In genomic region chr7:134436917-134437316, GRCm38 (mm10) we compare ENCODE assay signal across 22 mouse cellular contexts. TPM values are rescaled to one million over a fixed set of nuclear protein-coding genes. Genes with fewer than 3 reads are reported as not detected.
DNase-seq lines count a peak whose midpoint lies in the region; ATAC-seq lines count a peak whose summit lies in the region.
"Had no signal": no experiment of that assay in that cellular context is flagged by ENCODE, and none has a peak within 500 bp of the region (broad histone marks: within the 10 kb centered on the region; RNA-seq: fewer than 3 reads in every experiment).

No protein-coding gene starts in this region.

- H3K4me2 ChIP-seq in intestine, embryonic 16.5 days (ENCODE audit: low read depth, low read length) = no peak overlapping the region
- H3K4me2 ChIP-seq: embryonic facial prominence, embryonic 13.5 days; embryonic facial prominence, embryonic 15.5 days; forebrain, embryonic 12.5 days had no signal

- peak; percentile 75 for ATAC-seq in intestine, embryonic 16.5 days
- ATAC-seq: forebrain, embryonic 14.5 days; forebrain, embryonic 16.5 days had no signal

- 74% methylated on average over 3 of the region's 3 CpGs for WGBS in intestine, embryonic 16.5 days

- no peaks in the 10 kb centered on the region for H3K27me3 ChIP-seq in intestine, embryonic 16.5 days (replicated peaks; ENCODE audit: control insufficient read depth, insufficient read depth, low read length)
- H3K27me3 ChIP-seq: embryonic facial prominence, embryonic 13.5 days; embryonic facial prominence, embryonic 15.5 days; forebrain, embryonic 12.5 days had no signal

- H3K36me3 ChIP-seq in intestine, embryonic 16.5 days (ENCODE audit: control insufficient read depth, insufficient read depth, low read length) = no peaks in the 10 kb centered on the region
- H3K36me3 ChIP-seq: embryonic facial prominence, embryonic 13.5 days; embryonic facial prominence, embryonic 15.5 days; forebrain, embryonic 10.5 days; forebrain, embryonic 12.5 days had no signal

- no peak overlapping the region for H3K4me3 ChIP-seq in intestine, embryonic 16.5 days (ENCODE audit: low read length)
- H3K4me3 ChIP-seq: embryonic facial prominence, embryonic 13.5 days; embryonic facial prominence, embryonic 15.5 days; erythroblast, embryonic 14.5 days; forebrain, embryonic 10.5 days; forebrain, embryonic 12.5 days had no signal

- H3K9me3 ChIP-seq in intestine, embryonic 16.5 days (ENCODE audit: control insufficient read depth, low read length) = no peaks in the 10 kb centered on the region
- H3K9me3 ChIP-seq: embryonic facial prominence, embryonic 15.5 days; forebrain, embryonic 10.5 days; forebrain, embryonic 12.5 days had no signal

- H3K4me1 ChIP-seq in intestine, embryonic 16.5 days (ENCODE audit: control insufficient read depth, insufficient read depth, low read length) = no peaks in the 10 kb centered on the region
- H3K4me1 ChIP-seq: embryonic facial prominence, embryonic 13.5 days; embryonic facial prominence, embryonic 15.5 days; forebrain, embryonic 10.5 days; forebrain, embryonic 12.5 days had no signal

- no peak overlapping the region for H3K9ac ChIP-seq in intestine, embryonic 16.5 days (ENCODE audit: low read depth, low read length)
- H3K9ac ChIP-seq: embryonic facial prominence, embryonic 13.5 days; embryonic facial prominence, embryonic 15.5 days; forebrain, embryonic 12.5 days had no signal

- peak; percentile 9 for DNase-seq in testis, postnatal 10 days (ENCODE audit: low spot score)
- DNase-seq in testis, postnatal 14 days (ENCODE audit: low spot score) = no peak
- DNase-seq in frontal cortex, postnatal 25 days (ENCODE audit: low spot score in 2 of 2) = no peak
- no peak for DNase-seq in thymus, postnatal 0 days (ENCODE audit: low spot score)
- DNase-seq: adrenal gland, adult 2 months; adrenal gland, postnatal 10 days; adrenal gland, postnatal 25 days; cerebellum, adult 11 months; cerebellum, adult 18-20 months; cerebellum, adult 8-10 months; cerebellum, adult 9-11 months; cerebellum, postnatal 14 days; cerebellum, postnatal 36 days; embryo, embryonic 11 days had no signal

- no peak overlapping the region for H3K27ac ChIP-seq in intestine, embryonic 16.5 days (ENCODE audit: low read length)
- H3K27ac ChIP-seq: embryonic facial prominence, embryonic 13.5 days; embryonic facial prominence, embryonic 15.5 days; forebrain, embryonic 10.5 days; forebrain, embryonic 12.5 days had no signal

RNA-seq across cellular contexts. Expression of gene D7Ertd443e, which starts 51.5 kb away (rescaled TPM):
- not detected in 2 replicates for polyA plus RNA-seq in intestine, embryonic 16.5 days (2015; fragmentation: Nextera tagmentation; extraction: Ambion mirVana)
- 0.17 and 0.22 TPM in 2 replicates for polyA plus RNA-seq in thymus, postnatal 0 days (2015; fragmentation: Nextera tagmentation; extraction: Ambion mirVana)
- polyA plus RNA-seq: erythroblast, embryonic 14.5 days; forebrain, embryonic 10.5 days; forebrain, embryonic 12.5 days; forebrain, embryonic 14.5 days; forebrain, embryonic 16.5 days had no signal
